Mouse (Mus musculus): ENCODE measurements around the gene Psme1.

- TF ChIP-seq POLR2A (IDR thresholded peaks at IDR 0.05; ENCODE audit: borderline replicate concordance, low read depth, low read length) (no peak), CTCF (IDR thresholded peaks at IDR 0.05; ENCODE audit: low read depth, low read length) (no peak)
These were observed 2.2 kb upstream of the Psme1 start for GRCm38 (mm10) chr14:55575711-55576110.

Data from bone marrow macrophage, adult 2 months (primary cell).